Mouse (Mus musculus) E14TG2a.4 (cell line): ENCODE measurements around the gene Lrrc8d.

ENCODE experiments used
- CTCF ChIP-seq: conservative IDR thresholded peaks from 2 replicates; pipeline ENCODE4 v1.5.1; 2014; ENCODE audit warnings: low read length
- NANOG ChIP-seq: IDR thresholded peaks from 2 replicates; pipeline ENCODE4 v1.6.1; 2014; ENCODE audit warnings: borderline replicate concordance, low read length, mixed read lengths

GRCm38 (mm10) chr5:105824282-105824681, 124.5 kb downstream of the Lrrc8d start:
- TF ChIP-seq CTCF (no peak), NANOG (no peak)
